Mouse (Mus musculus): ENCODE results near the gene Traf3. TPM values are rescaled to one million over a fixed set of nuclear protein-coding genes. Genes with fewer than 3 reads are reported as not detected.

The Traf3 gene
- polyA plus RNA-seq, 1 experiment, result 9.9 TPM

DNA sequence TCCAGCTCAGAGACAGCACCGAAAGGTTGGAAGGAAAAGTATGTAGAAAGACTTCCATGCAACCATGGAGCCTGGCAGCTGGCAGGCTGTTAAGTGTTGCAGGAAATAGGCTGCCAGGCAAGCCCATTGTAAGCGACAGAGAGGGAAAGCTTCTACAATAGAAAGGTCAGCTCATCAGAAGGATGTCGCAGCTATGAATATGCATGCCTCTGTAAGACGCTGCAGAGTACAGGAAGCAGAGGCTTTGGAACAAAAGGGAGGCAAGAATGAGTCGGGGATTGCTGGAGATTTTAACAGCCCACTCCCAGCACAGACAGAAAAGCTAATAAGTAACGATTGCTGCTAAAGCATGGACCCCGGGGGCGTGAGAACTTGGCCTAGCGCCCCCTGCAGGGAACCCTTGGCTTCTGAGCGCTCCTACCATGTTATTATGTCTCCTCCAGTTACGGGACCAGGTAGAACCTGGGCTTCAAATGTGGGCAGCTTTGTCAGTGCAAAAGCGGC, 23.1 kb upstream of the Traf3 start:
- no peaks in the 10 kb centered on the region for H3K27me3 ChIP-seq (ENCODE audit: control insufficient read depth, insufficient read depth, insufficient read length)
- no peaks in the 10 kb centered on the region for H3K79me2 ChIP-seq (ENCODE audit: control insufficient read depth, insufficient read depth)
- no peaks in the 10 kb centered on the region for H3K79me3 ChIP-seq (ENCODE audit: low read depth)
- TF ChIP-seq MYOD1 (IDR thresholded peaks at IDR 0.05; ENCODE audit: control insufficient read depth, insufficient read length, low read depth) (no peak), CEBPB (IDR thresholded peaks at IDR 0.05; ENCODE audit: low read depth) (no peak), MAX (IDR thresholded peaks at IDR 0.05) (no peak), USF1 (IDR thresholded peaks at IDR 0.05; ENCODE audit: low read depth) (no peak), MYOG (IDR thresholded peaks at IDR 0.05; ENCODE audit: control insufficient read depth, extremely low read depth, insufficient read length) (no peak), CTCF (IDR thresholded peaks at IDR 0.05; ENCODE audit: control insufficient read depth, insufficient read depth, insufficient read length) (no peak), FOSL1 (IDR thresholded peaks at IDR 0.05; ENCODE audit: insufficient read depth, low read length, poor library complexity, severe bottlenecking) (no peak)
- no peaks in the 10 kb centered on the region for H3K36me3 ChIP-seq (ENCODE audit: control insufficient read depth, insufficient read depth)
- no peak overlapping the region for H3ac ChIP-seq (ENCODE audit: control insufficient read depth, insufficient read length, low read depth)
- H3K4me3 ChIP-seq (ENCODE audit: insufficient read depth, poor library complexity, severe bottlenecking), result no peak overlapping the region

DNA sequence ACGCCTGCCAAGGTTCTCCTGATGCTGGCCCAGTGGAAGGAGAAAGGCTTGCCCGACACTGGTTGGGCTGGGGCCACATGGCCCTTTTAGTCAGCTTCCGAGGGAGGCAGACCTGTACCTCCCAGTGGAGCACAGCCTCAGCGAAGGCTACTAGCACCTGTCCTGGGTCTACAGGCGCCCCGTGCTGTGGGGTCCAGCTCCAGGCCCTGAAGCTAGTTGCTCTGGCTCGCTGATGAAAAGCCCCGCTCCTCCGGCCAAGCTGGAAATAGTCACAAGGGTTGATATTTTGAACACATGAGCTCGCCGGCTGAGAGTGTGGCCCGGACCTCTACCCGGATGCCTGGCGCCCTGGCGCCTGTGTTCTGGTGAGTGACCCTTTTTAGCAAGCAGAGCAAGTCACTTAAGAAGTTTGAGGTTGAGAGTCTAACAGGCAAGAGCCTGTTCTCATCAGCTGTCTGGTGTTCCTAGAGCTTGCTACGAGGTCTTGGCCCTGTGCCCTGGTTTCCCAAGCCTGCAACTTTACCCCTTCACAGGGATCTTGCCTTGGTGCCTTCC, 22.6 kb upstream of the Traf3 start:
- Histone ChIP-seq H3K27me3 (ENCODE audit: control insufficient read depth, insufficient read depth, insufficient read length) (no peaks in the 10 kb centered on the region), H3K79me2 (ENCODE audit: control insufficient read depth, insufficient read depth) (no peaks in the 10 kb centered on the region), H3ac (ENCODE audit: control insufficient read depth, insufficient read length, low read depth) (no peak overlapping the region), H3K4me3 (ENCODE audit: insufficient read depth, poor library complexity, severe bottlenecking) (no peak overlapping the region), H3K79me3 (ENCODE audit: low read depth) (no peaks in the 10 kb centered on the region), H3K36me3 (ENCODE audit: control insufficient read depth, insufficient read depth) (no peaks in the 10 kb centered on the region)
- TF ChIP-seq CTCF (IDR thresholded peaks at IDR 0.05; ENCODE audit: control insufficient read depth, insufficient read depth, insufficient read length), result no peak
- TF ChIP-seq MYOG (IDR thresholded peaks at IDR 0.05; ENCODE audit: control insufficient read depth, extremely low read depth, insufficient read length), result no peak
- no peak for TF ChIP-seq MAX (IDR thresholded peaks at IDR 0.05)
- no peak for TF ChIP-seq USF1 (IDR thresholded peaks at IDR 0.05; ENCODE audit: low read depth)

DNA sequence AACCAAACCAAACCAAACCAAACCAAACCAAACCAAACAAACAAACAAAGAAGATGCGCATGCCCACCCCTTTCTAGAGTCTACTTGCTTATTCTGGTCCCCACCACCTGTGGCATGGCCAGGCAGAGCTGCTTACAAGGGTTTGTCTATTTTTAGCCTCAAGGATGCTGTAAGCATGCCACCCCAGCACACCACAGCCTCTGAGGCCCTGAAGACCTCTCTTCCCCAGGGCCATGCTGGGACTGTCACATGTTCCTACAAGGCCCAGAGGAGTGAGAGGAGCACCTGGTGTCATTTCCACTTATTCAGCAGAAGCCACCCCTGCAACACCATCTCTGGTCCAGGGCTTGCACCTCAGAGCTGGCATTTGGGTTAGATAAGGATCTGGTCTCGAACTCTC, 21.6 kb upstream of the Traf3 start:
- Histone ChIP-seq H3K36me3 (ENCODE audit: control insufficient read depth, insufficient read depth) (no peaks in the 10 kb centered on the region), H3K27me3 (ENCODE audit: control insufficient read depth, insufficient read depth, insufficient read length) (no peaks in the 10 kb centered on the region), H3K4me3 (ENCODE audit: insufficient read depth, poor library complexity, severe bottlenecking) (no peak overlapping the region), H3K79me2 (ENCODE audit: control insufficient read depth, insufficient read depth) (no peaks in the 10 kb centered on the region), H3K79me3 (ENCODE audit: low read depth) (no peaks in the 10 kb centered on the region), H3ac (ENCODE audit: control insufficient read depth, insufficient read length, low read depth) (no peak overlapping the region)
- TF ChIP-seq CEBPB (IDR thresholded peaks at IDR 0.05; ENCODE audit: low read depth) (no peak), FOSL1 (IDR thresholded peaks at IDR 0.05; ENCODE audit: insufficient read depth, low read length, poor library complexity, severe bottlenecking) (no peak), USF1 (IDR thresholded peaks at IDR 0.05; ENCODE audit: low read depth) (no peak), MYOD1 (IDR thresholded peaks at IDR 0.05; ENCODE audit: control insufficient read depth, insufficient read length, low read depth) (no peak), MAX (IDR thresholded peaks at IDR 0.05) (no peak), CTCF (IDR thresholded peaks at IDR 0.05; ENCODE audit: control insufficient read depth, insufficient read depth, insufficient read length) (no peak), MYOG (IDR thresholded peaks at IDR 0.05; ENCODE audit: control insufficient read depth, extremely low read depth, insufficient read length) (no peak)

DNA sequence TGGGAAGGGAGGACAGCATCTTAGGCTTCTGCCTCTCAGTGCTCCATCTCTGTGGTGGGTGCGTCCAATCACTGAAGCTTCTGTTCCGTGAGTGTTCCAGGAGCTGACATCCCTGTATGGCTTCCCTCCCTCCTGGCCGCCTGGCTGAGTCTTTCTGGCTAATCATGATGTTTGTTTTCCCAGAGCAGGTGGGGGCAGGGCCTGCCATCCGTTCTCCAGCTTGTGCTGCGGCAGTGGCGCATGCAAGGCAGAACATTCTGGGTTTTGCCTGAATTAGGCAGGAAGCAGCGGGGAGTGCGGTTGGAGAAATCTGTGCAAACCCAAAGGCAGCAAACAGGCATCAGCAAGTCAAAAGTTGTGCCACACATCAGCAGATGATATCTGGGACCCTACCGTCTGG, 20.9 kb upstream of the Traf3 start:
- Histone ChIP-seq H3K79me2 (ENCODE audit: control insufficient read depth, insufficient read depth) (no peaks in the 10 kb centered on the region), H3K4me3 (ENCODE audit: insufficient read depth, poor library complexity, severe bottlenecking) (no peak overlapping the region), H3ac (ENCODE audit: control insufficient read depth, insufficient read length, low read depth) (no peak overlapping the region), H3K79me3 (ENCODE audit: low read depth) (no peaks in the 10 kb centered on the region), H3K36me3 (ENCODE audit: control insufficient read depth, insufficient read depth) (no peaks in the 10 kb centered on the region), H3K27me3 (ENCODE audit: control insufficient read depth, insufficient read depth, insufficient read length) (no peaks in the 10 kb centered on the region)
- TF ChIP-seq CEBPB (IDR thresholded peaks at IDR 0.05; ENCODE audit: low read depth) (no peak), MYOG (IDR thresholded peaks at IDR 0.05; ENCODE audit: control insufficient read depth, extremely low read depth, insufficient read length) (no peak)

DNA sequence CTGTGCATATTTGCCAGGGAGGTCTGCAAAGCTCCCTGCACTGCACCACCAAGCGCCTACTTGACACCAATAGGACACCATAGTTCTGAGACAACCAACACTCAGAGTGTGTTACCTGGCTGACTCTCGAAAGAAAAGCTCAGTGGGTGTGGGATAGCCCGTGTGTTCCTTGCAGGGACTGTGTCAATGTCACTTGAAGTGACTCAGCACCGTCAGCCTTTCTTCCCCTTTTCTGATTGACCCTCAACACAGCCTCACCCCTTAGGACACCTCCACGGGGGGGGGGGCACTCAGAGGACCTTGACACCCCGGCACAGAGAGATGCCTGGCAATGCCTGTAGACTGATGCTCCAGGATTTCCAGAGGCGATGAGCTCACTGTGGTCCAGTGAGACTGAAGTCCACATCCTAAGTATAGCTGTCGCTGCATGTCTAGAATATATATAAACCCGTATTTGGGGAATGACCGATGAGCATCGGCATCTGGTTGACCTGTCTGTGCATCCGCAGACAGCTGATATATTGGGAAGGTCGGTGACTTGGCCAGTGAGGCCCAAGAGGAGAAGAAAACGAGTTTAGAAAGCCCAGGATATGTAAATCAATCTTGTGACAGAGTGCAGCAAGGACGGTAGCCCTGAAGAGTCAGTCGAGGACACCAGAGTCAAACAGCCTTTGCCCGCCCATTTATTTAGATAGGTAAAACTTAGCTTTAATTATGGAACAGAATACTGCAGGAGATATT, 16.5 kb upstream of the Traf3 start:
- no peaks in the 10 kb centered on the region for H3K79me2 ChIP-seq (ENCODE audit: control insufficient read depth, insufficient read depth)
- no peaks in the 10 kb centered on the region for H3K36me3 ChIP-seq (ENCODE audit: control insufficient read depth, insufficient read depth)
- H3K27me3 ChIP-seq (ENCODE audit: control insufficient read depth, insufficient read depth, insufficient read length), result no peaks in the 10 kb centered on the region
- H3ac ChIP-seq (ENCODE audit: control insufficient read depth, insufficient read length, low read depth), result no peak overlapping the region
- no peaks in the 10 kb centered on the region for H3K79me3 ChIP-seq (ENCODE audit: low read depth)
- TF ChIP-seq CEBPB (IDR thresholded peaks at IDR 0.05; ENCODE audit: low read depth), result no peak
- no peak for TF ChIP-seq MYOG (IDR thresholded peaks at IDR 0.05; ENCODE audit: control insufficient read depth, extremely low read depth, insufficient read length)
- TF ChIP-seq FOSL1 (IDR thresholded peaks at IDR 0.05; ENCODE audit: insufficient read depth, low read length, poor library complexity, severe bottlenecking), result no peak
- TF ChIP-seq MAX (IDR thresholded peaks at IDR 0.05), result no peak
- TF ChIP-seq MYOD1 (IDR thresholded peaks at IDR 0.05; ENCODE audit: control insufficient read depth, insufficient read length, low read depth), result no peak
- no peak for TF ChIP-seq CTCF (IDR thresholded peaks at IDR 0.05; ENCODE audit: control insufficient read depth, insufficient read depth, insufficient read length)
- TF ChIP-seq USF1 (IDR thresholded peaks at IDR 0.05; ENCODE audit: low read depth), result no peak
- no peak overlapping the region for H3K4me3 ChIP-seq (ENCODE audit: insufficient read depth, poor library complexity, severe bottlenecking)

DNA sequence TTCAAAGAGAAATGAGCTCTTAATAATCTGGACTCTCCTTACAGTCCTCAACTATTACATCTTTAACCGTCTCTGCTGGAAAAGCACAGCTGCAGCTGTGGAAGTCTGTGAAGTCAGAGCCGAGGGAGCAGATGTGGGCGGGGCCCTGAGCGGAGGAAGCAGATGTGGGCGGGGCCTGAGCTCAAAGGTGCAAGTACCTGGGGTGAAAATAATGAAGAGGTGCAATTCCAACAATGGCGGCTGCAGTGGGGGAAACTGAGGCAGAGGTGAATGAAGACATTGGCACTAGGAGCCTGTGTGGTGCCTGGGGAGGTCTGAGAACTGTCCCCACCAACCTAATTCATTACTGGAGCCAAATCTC, 16.0 kb upstream of the Traf3 start:
- no peaks in the 10 kb centered on the region for H3K36me3 ChIP-seq (ENCODE audit: control insufficient read depth, insufficient read depth)
- no peaks in the 10 kb centered on the region for H3K27me3 ChIP-seq (ENCODE audit: control insufficient read depth, insufficient read depth, insufficient read length)
- H3K79me2 ChIP-seq (ENCODE audit: control insufficient read depth, insufficient read depth), result no peaks in the 10 kb centered on the region
- no peak overlapping the region for H3K4me3 ChIP-seq (ENCODE audit: insufficient read depth, poor library complexity, severe bottlenecking)
- H3ac ChIP-seq (ENCODE audit: control insufficient read depth, insufficient read length, low read depth), result no peak overlapping the region
- TF ChIP-seq CEBPB (IDR thresholded peaks at IDR 0.05; ENCODE audit: low read depth), result no peak
- no peak for TF ChIP-seq FOSL1 (IDR thresholded peaks at IDR 0.05; ENCODE audit: insufficient read depth, low read length, poor library complexity, severe bottlenecking)
- TF ChIP-seq USF1 (IDR thresholded peaks at IDR 0.05; ENCODE audit: low read depth), result no peak
- no peak for TF ChIP-seq CTCF (IDR thresholded peaks at IDR 0.05; ENCODE audit: control insufficient read depth, insufficient read depth, insufficient read length)
- TF ChIP-seq MYOD1 (IDR thresholded peaks at IDR 0.05; ENCODE audit: control insufficient read depth, insufficient read length, low read depth), result no peak
- no peak for TF ChIP-seq MAX (IDR thresholded peaks at IDR 0.05)
- TF ChIP-seq MYOG (IDR thresholded peaks at IDR 0.05; ENCODE audit: control insufficient read depth, extremely low read depth, insufficient read length), result no peak
- no peaks in the 10 kb centered on the region for H3K79me3 ChIP-seq (ENCODE audit: low read depth)
